Mouse (Mus musculus) intestine, embryonic 14.5 days (tissue): ENCODE results near the gene Plpp1. TPM values are rescaled to one million over a fixed set of nuclear protein-coding genes. Genes with fewer than 3 reads are reported as not detected.

Source experiments
- ATAC-seq: fragments of 200-750 bp; cut with Nextera tagmentation; replicated peaks from 2 replicates; pipeline ENCODE4 v1.8.0; 2017; ENCODE audit warnings: low read depth, moderate number of reproducible peaks, moderate TSS enrichment, moderate library complexity; ENCODE audit not compliant: low FRiP score, low TSS enrichment
- DNase-seq: peaks from one replicate; pipeline ENCODE4 v3.0.0-alpha.2; 2018; ENCODE audit warnings: low spot score
- H3K27ac ChIP-seq: fragments of 300-500 bp; sonication (generic); 2 replicates; pipeline ENCODE4 v1.5.1; 2014; ENCODE audit warnings: low read depth, mild to moderate bottlenecking, control low read depth
- H3K27me3 ChIP-seq: fragments of 300-500 bp; sonication (generic); replicated peaks from 2 replicates; pipeline ENCODE4 v1.6.1; 2014; ENCODE audit warnings: low read length, control low read depth; ENCODE audit not compliant: control insufficient read depth, insufficient read depth
- H3K36me3 ChIP-seq: fragments of 300-500 bp; sonication (generic); 2 replicates; pipeline ENCODE4 v1.6.1; 2014; ENCODE audit warnings: low read length, control low read depth; ENCODE audit not compliant: control insufficient read depth, insufficient read depth
- H3K4me1 ChIP-seq: fragments of 300-500 bp; sonication (generic); replicated peaks from 2 replicates; pipeline ENCODE4 v1.6.1; 2014; ENCODE audit warnings: low read length, control low read depth, mixed read lengths; ENCODE audit not compliant: control insufficient read depth, insufficient read depth
- H3K4me2 ChIP-seq: fragments of 300-500 bp; sonication (generic); 2 replicates; pipeline ENCODE4 v1.6.1; 2014; ENCODE audit warnings: low read length
- H3K4me3 ChIP-seq: fragments of 300-500 bp; sonication (generic); 2 replicates; pipeline ENCODE4 v1.5.1; 2014; ENCODE audit warnings: low read depth, low read length, control low read depth, mixed read lengths
- H3K9ac ChIP-seq: fragments of 300-500 bp; sonication (generic); 2 replicates; pipeline ENCODE4 v1.6.1; 2014; ENCODE audit warnings: mild to moderate bottlenecking, low read length
- H3K9me3 ChIP-seq: fragments of 300-500 bp; sonication (generic); 2 replicates; pipeline ENCODE4 v1.6.1; 2016; ENCODE audit warnings: low read length, control low read depth; ENCODE audit not compliant: control insufficient read depth
- WGBS: fragments of 180-500 bp; shearing (Covaris S2); extraction: QIAGEN DNeasy Blood & Tissue Kit; methylation state at CpG from one replicate; pipeline ENCODE4 v1.1.7; 2014; 5-methylcytosine and 5-hydroxymethylcytosine counted together
- polyA plus RNA-seq: library from polyadenylated mRNA; unstranded; fragments of >200 nt; fragmentation: Nextera tagmentation; extraction: Ambion mirVana; gene quantifications from 2 replicates; pipeline ENCODE4 v1.2.1, GENCODE M21; 2014

The Plpp1 gene
- polyA plus RNA-seq, 1 experiment from 2014 or later, result 77.6 TPM

- no peak overlapping the region for H3K4me2 ChIP-seq
- H3K9me3 ChIP-seq, result no peaks in the 10 kb centered on the region
- H3K4me1 ChIP-seq, result no peaks in the 10 kb centered on the region
- ATAC-seq (no peak), DNase-seq (no peak)
- 83% methylated on average over 4 of the region's 4 CpGs for WGBS
- H3K36me3 ChIP-seq, result peaks cover 78% of the 10 kb centered on the region
- H3K4me3 ChIP-seq, result no peak overlapping the region
- H3K9ac ChIP-seq, result no peak overlapping the region
- no peak overlapping the region for H3K27ac ChIP-seq
- no peaks in the 10 kb centered on the region for H3K27me3 ChIP-seq
Observed at GRCm38 (mm10) chr13:112910434-112910833, 109.8 kb downstream of the Plpp1 start.

Other genes starting within 250 kb of the Plpp1 start
- gene Il31ra, start 206.4 kb upstream of the Plpp1 start, polyA plus RNA-seq, result 0.09 TPM in 1 of 2 replicates, not detected in the other
- 0.42 and 0.73 TPM in 2 replicates for gene Ddx4, start 148.3 kb upstream of the Plpp1 start, polyA plus RNA-seq
- gene Slc38a9, start 140.0 kb upstream of the Plpp1 start, polyA plus RNA-seq, result 12.1 and 13.7 TPM in 2 replicates
- gene Mtrex, start 126.6 kb downstream of the Plpp1 start, polyA plus RNA-seq, result 64.5 and 79.1 TPM in 2 replicates
- 15.6 and 19.2 TPM in 2 replicates for gene Dhx29, start 126.7 kb downstream of the Plpp1 start, polyA plus RNA-seq
- 0.19 and 0.24 TPM in 2 replicates for gene Ccno, start 187.0 kb downstream of the Plpp1 start, polyA plus RNA-seq
- 0.07 TPM in 1 of 2 replicates, not detected in the other for gene Mcidas, start 193.1 kb downstream of the Plpp1 start, polyA plus RNA-seq
- not detected in 2 replicates for gene Cdc20b, start 234.3 kb downstream of the Plpp1 start, polyA plus RNA-seq
- 127 and 142 TPM in 2 replicates for gene Gpx8, start 245.6 kb downstream of the Plpp1 start, polyA plus RNA-seq